Mouse (Mus musculus) splenic B cell, adult 2 months (primary cell): ENCODE measurements around the gene H2al1d.
"Not testable (repeated sequence)": the region's sequence is repeated elsewhere in the genome, so short reads cannot be mapped to it uniquely, and the experiment has no call there.

Experiments
- DNase-seq: peaks from one replicate; pipeline ENCODE4 v3.0.0-alpha.2; 2011; ENCODE audit warnings: low read depth, low spot score
- H3K27me3 ChIP-seq: 2 replicates; pipeline ENCODE4 v1.6.1; 2012; ENCODE audit warnings: mild to moderate bottlenecking, low read length, moderate library complexity, mixed read lengths; ENCODE audit not compliant: control insufficient read depth, poor library complexity, insufficient read depth, severe bottlenecking
- H3K36me3 ChIP-seq: 2 replicates; pipeline ENCODE4 v1.6.1; 2012; ENCODE audit warnings: mild to moderate bottlenecking, low read length, moderate library complexity, mixed read lengths; ENCODE audit not compliant: control insufficient read depth, poor library complexity, insufficient read depth, severe bottlenecking

The H2al1d gene

GRCm38 (mm10) chrX:11324359-11324758 is 15.7 kb downstream of the H2al1d start, which contains the start of gene H2al1i:
H2al1i (plus strand) TSS chrX:11324659.
- DNase-seq, H3K27me3 ChIP-seq, H3K36me3 ChIP-seq: not testable (repeated sequence)

GRCm38 (mm10) chrX:11327522-11327921 is 18.9 kb downstream of the H2al1d start, which contains the start of gene H2al1j:
H2al1j (plus strand) TSS chrX:11327822.
- not testable (repeated sequence) for H3K27me3 ChIP-seq, DNase-seq, H3K36me3 ChIP-seq

GRCm38 (mm10) chrX:11345762-11346161 is 37.1 kb downstream of the H2al1d start:
- no peaks in the 10 kb centered on the region for H3K36me3 ChIP-seq
- H3K27me3 ChIP-seq: no peaks in the 10 kb centered on the region
- no peak for DNase-seq

- Histone ChIP-seq H3K36me3 (no peaks in the 10 kb centered on the region), H3K27me3 (no peaks in the 10 kb centered on the region)
- DNase-seq: no peak
These were observed 38.1 kb downstream of the H2al1d start for GRCm38 (mm10) chrX:11346756-11347155.
